Mouse (Mus musculus): ENCODE data around the gene Ccdc116.

Gene Ccdc116

DNA sequence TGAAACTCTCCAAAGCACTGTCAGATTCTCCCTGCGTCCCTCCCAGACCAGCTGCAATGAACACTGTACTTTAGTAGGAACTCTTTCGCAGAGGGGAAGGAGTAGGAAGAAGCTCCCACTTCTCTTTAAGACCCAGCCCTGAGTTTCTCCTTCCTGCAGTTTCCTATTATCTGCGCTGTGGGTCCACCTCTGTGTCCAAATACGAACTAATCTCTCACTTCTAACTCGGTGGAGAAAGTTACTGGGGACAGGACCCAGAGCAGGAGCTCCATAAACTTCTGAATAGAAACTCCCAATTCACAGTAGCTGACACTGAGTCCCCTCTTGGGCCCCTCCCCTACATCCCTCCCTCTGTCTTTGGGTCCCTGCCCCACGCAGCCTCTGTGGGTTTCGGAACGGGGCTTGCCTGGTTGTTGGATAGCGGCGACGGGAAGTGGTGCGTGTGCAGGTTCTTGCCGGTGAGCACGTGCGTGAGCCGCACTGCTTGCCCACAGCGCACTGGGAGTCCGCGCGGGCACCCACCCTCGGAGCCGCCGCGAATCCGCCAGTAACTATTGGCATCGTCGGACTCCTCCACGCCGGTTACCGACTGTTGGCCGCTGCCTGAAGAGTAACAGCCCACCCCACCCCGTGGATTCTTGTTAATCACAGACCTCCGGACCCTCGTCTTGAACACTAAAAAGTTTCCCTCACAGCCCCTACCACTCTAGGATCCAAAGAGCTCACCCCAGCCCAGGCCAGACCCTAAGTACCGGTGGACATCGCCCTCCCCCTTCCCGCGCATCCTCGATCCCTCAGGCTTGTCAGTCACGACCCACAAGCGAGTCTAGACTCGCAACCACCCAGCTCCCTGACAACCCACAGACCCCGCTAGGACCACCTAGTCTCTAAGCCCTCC is 15.6 kb downstream of the Ccdc116 start:
- DNase-seq (ENCODE audit: low spot score in 2 of 2) = peak in 1 of 2 experiments; percentile 28

DNA sequence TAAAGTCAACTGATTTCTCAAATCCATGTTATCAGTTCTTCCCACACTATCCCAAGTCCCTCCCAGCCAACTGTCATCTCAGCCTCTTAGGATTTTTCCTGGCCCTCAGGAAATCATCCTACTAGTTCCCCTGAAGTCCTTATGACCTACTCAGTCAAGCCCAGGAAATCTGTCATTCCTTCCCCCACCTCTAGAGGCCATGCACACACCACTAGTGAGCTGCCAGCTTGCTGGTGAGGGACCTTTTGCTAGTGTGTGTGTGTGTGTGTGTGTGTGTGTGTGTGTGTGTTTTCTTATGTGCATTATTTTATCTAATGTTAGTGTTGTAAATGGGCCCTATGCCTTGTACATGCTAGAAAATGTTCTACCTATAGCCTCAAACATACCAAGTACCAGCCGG is 19.7 kb downstream of the Ccdc116 start:
- peak; percentile 31 to 54 for DNase-seq (ENCODE audit: low spot score in 2 of 2)

DNA sequence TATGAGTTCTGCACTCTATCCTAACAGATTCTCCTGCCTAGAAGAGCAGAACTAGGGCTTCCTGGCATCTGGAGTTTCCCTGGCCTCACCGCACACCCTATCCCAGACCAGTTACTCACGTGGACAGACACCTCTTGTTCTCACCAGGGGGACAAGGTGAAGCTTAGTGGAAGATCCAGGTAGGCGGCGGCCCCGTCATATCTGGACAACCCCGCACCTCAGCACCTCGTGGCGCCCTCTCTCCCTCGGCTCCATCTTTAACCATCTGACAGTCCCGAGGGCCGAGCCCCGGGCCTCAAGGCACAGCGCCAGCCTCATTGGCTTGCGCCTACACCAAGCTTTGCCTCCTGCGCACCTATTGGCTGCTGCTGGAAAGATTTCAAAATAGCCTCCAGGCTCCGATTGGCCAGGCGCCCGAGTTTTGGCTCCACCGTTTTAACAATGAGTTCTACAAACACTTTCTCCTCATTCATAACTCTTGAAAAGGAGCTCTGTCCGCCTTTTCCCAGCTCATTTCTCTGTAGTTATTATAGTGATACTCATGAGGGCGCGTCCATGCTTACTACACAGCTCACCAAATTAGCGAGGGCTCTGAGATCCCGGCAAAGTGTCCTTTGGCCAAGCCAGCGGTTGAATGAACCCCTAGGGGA is 22.0 kb downstream of the Ccdc116 start, which contains the start of gene 2610318N02Rik:
2610318N02Rik (minus strand) TSS at position 297 of the 650 bp plus-strand sequence.
- DNase-seq (ENCODE audit: low spot score in 2 of 2) = peak; percentile 72 to 81

DNA sequence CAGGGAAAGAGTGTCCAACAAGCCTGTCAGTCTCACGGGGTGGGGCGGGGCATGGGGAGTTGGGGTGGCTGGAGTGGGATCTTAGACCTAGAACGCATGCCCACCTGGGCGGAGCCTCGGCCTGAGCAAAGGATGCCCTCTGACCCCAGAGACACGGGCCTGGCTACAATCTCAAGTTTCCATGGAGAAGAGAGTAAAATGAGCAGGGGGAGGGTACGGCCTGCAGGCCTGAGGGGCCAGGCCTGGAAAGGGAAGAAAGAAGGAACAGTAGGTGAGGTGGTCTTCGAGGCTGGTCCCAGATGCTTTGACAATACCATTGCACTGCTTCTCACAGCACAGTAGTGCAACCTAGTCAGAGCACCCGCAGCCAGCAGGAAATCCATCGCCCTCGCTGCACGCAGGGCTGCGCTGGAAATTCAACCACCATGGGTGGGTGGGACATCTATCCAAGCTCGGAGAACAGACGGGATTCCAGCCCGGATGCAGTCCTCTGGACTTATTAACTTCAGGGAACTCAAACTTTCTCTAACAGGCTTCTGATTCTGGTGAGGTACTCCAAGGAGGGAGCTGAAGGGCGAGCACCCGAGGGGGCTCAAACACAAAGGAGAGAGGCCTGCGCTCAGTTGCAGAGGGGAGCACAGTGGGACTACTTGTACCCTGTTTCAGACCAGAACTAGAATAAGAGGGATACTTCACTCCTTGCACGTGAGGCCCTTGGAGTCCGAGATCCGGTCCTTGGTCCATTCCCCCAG is 22.7 kb downstream of the Ccdc116 start:
- no peak for DNase-seq (ENCODE audit: low spot score in 2 of 2)

DNA sequence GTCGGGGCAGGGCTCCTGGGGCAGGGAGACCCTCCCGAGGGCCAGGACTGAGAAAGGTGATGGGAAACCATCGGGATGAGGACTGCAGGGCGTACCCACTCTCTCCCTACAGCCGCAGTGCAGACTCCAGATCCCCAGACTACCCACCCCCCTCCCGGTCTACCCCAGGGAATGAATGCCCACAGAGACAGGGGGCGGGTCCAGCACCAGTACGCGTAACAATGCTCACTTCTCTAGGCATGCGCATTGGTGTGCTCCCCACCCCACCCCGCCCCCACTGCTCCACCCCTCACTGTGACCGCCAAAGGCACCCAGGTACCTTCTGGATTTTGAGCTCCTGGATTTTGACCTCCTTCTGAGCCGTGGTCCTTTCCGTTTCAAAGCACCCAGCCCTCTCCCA is 25.5 kb downstream of the Ccdc116 start:
- no peak for DNase-seq (ENCODE audit: low spot score in 2 of 2)

DNA sequence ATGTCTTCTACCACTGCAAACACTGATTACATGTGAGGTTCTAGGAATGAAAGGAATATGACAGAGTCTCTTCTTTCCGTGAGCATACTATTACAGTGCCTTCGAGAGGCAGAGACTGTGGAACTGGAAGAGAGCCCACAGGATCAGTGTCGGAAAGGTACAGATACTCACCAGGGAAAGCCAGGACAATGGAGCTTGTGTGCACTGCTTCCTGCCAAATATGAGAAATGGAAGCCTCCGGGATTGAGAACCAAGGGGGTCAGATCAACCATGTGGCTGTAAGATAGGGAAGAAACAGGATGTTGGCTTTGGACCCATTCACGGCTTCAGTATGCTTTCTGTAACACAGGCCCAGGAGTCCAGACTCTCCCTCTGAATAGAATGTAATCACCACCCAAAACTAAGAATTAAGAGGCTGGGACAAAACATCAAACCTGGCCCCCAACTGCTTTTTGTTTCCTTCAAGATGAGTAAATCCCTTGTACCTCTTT is 29.7 kb downstream of the Ccdc116 start:
- DNase-seq (ENCODE audit: low spot score in 2 of 2) = no peak

DNA sequence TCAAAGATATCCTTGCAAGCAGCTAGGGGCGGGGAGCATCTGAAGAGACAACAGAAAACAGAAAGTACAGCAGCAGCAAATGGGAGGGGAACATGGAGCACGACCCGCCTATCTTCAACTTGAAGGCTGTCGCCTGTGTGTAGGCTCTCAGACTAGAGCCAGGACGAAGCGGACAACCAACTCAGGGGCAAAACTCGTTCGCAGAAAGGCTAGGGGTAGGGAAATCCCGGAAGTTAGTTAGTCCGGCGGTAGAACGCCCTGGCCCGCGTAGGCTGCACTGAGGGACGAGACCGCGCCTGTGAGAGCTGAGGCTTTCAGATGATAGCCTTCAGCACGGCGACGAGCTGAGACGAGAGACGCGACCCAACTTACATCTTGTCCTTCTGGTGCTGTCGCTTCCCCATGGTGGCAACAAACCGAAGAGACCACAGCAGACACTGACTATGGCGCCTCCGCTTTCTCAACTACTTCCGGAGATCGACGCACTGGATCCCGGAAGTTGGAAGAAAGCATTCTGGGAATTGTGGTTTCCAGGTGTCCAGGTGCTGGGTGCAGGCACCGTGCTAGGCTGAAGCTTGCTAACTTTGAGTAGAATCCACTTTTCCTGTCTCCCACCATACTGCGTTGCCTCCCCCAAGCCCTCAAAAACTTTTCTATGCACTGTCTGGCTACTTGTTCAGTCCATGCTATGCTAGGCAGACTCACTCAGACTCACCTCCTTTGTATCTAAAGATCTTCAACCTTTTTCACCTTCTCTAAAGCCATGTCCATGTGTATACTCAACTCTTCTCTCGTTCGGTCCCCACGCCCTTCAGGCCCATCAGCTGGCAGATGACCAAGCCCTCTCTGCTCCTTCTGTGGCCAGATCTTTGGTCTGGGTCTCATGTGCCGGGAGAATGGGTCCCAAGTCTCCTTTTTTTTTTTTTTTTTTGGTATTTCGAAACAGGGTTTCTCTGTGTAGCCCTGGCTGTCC is 36.0 kb downstream of the Ccdc116 start, which contains the start of gene Ppil2:
Ppil2 (minus strand) TSS at position 487 of the 973 bp plus-strand sequence.
- DNase-seq (ENCODE audit: low spot score in 2 of 2) = peak; percentile 77 to 81

DNA sequence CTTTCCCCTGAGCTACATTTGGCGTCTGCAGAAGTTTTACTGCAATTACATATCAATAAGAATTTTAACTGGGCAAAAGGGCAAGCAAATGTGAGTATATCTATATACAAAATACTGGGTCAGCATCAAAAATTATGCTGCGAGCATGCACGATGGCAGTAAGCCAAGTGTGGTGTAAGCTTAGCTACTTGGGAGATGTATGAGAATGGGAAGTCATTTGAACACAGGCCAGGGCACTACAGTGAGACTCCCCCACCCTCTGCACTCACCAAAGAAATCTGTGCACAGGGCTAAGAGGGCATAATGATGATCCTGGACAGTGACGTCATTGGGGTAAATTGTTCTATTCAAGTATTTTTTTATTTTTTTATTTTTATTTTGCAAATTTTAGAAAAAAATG is 42.4 kb downstream of the Ccdc116 start:
- no peak for DNase-seq (ENCODE audit: low spot score in 2 of 2)

DNA sequence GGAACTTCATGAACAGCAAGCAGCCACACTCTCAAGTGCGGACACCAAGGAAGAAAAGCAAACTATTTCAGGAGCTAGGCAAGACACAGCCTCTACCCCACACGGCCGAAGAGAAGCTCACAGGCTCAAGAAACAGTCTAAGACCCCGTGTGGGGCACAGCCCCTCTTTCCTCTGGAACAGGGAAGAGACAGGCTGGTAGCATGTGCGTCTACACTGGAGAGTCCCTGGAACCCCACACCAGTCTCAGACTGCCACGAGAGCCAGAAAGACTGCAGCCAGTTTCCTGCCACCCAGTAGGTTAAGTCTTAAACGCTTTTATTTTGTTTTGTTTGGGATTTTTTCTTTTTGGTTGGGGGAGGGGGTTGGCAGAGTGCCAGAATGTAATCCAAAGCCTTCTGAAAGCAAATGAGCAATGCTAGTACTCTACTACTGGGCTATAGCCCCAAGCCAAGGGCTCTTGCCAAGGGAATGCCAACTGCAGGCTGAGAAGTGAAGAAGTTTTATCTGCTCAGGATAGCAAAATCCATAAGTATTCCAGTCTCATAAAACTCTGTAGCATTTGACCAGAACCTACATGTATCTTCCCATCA is 44.3 kb downstream of the Ccdc116 start:
- DNase-seq (ENCODE audit: low spot score in 2 of 2) = no peak

DNA sequence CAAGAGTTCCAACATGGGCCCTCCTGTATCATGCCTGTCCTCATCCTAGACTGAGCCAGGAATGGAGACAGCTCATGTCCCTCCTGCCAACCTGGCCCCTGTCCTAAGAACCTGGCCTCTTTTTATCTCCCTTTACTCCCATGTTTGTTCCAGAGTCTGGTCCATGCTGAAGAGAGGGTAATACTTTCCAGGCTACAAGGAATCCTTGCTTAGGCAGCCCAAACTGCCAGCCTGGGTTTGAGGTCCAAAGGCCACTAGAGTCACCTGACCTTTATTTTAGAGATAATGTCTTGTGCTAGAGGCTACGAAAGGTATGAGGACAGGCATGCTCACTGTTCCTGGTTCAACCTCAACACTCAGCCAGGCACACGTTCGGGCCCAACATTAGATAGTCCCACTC is 50.1 kb downstream of the Ccdc116 start:
- no peak for DNase-seq (ENCODE audit: low spot score in 2 of 2)
